Mouse (Mus musculus): Measurements from ENCODE around the gene Taf5l.

- TF ChIP-seq CTCF (IDR thresholded peaks at IDR 0.05; ENCODE audit: control insufficient read depth, insufficient read depth, insufficient replicate concordance, low read depth, low read length) (no peak), POLR2A (IDR thresholded peaks at IDR 0.05; ENCODE audit: control insufficient read depth, low read depth, low read length) (no peak)
Observed at GRCm38 (mm10) chr8:123949686-123949986, 71.6 kb downstream of the Taf5l start.

All from testis, adult 2 months (tissue).